Mouse (Mus musculus) adipose tissue, adult 10 weeks (tissue): ENCODE results near the gene Gm21977. TPM values are rescaled to one million over a fixed set of nuclear protein-coding genes. Genes with fewer than 3 reads are reported as not detected.

ENCODE experiments used
- polyA plus RNA-seq: library from polyadenylated mRNA; stranded (reverse); fragments of 350-450 nt; fragmentation: Illumina TruSeq; extraction: RNeasy Lipid Tissue Mini Kit (QIAGEN cat#74804); gene quantifications from one replicate; pipeline ENCODE4 v1.2.3, GENCODE M21; 2014; ENCODE audit warnings: low read depth, low replicate concordance

The Gm21977 gene
- polyA plus RNA-seq = not detected

DNA sequence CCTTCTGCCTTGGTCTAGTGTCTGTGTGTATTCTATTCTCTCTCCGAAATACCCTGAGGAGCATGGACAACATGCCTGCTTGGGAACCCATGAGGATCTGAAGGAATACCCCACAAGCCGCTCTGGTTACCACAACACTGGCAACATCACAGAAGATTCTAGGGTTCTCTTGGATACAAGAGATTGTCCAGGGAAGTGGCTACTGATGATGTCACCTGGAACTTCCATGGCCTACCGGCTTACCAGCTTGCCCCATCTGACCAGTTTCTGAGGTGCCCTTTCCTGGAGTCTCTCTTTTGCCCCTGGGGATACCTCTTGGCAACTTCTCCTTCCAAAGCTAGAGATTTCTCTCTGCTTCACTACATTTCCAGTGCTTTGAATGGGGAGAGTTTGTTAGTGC is at the start of gene Gm21977:
TSS of gene Gm21977 (minus strand) at position 101 of the 400 bp plus-strand sequence.

Other genes starting within 250 kb of the Gm21977 start
- not detected for gene Gm3633, start 211.6 kb downstream of the Gm21977 start, polyA plus RNA-seq
- gene Gm10378, start 197.5 kb downstream of the Gm21977 start, polyA plus RNA-seq = not detected
- not detected for gene Gm3015, start 84.7 kb downstream of the Gm21977 start, polyA plus RNA-seq
- gene Gm10377, start 55.5 kb downstream of the Gm21977 start, polyA plus RNA-seq = not detected
- not detected for gene Gm8082, start 140.1 kb upstream of the Gm21977 start, polyA plus RNA-seq
- gene Gm10376, start 162.2 kb upstream of the Gm21977 start, polyA plus RNA-seq = not detected
- gene Gm8094, start 223.2 kb upstream of the Gm21977 start, polyA plus RNA-seq = not detected
- gene Gm8104, start 247.1 kb upstream of the Gm21977 start, polyA plus RNA-seq = not detected